Mouse (Mus musculus) frontal cortex, postnatal 14 days (tissue): Measurements from ENCODE around the gene Hoxb4.

Experiments
- DNase-seq, 2 experiments: peaks; one replicate each; pipeline ENCODE4 v3.0.0; 2022; ENCODE audit warnings: low spot score in 2 of 2

Gene Hoxb4

GRCm38 (mm10) chr11:96313806-96314428, 4.2 kb upstream of the Hoxb4 start:
- no peak for DNase-seq

- no peak for DNase-seq
Observed at GRCm38 (mm10) chr11:96314671-96315343, 3.3 kb upstream of the Hoxb4 start.

DNA sequence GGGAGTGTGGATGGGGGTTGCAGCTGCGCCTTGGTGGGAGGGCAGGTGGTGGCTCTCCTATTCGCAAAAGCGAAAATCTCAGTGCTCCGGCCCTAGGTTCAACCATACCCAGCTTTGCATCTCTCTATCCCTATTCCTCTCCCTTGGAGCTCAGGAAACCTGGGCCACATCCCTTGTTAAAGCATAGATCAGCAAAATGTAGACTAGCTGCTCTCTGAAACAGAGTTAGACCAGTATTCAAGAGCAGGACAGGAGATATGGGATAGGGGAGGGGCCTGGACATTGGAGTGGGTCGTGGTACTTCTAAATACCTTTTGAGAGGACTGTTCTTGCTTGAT, 2.8 kb upstream of the Hoxb4 start:
- DNase-seq: no peak

- no peak for DNase-seq
Observed at GRCm38 (mm10) chr11:96316696-96317607, 1.1 kb upstream of the Hoxb4 start.

DNA sequence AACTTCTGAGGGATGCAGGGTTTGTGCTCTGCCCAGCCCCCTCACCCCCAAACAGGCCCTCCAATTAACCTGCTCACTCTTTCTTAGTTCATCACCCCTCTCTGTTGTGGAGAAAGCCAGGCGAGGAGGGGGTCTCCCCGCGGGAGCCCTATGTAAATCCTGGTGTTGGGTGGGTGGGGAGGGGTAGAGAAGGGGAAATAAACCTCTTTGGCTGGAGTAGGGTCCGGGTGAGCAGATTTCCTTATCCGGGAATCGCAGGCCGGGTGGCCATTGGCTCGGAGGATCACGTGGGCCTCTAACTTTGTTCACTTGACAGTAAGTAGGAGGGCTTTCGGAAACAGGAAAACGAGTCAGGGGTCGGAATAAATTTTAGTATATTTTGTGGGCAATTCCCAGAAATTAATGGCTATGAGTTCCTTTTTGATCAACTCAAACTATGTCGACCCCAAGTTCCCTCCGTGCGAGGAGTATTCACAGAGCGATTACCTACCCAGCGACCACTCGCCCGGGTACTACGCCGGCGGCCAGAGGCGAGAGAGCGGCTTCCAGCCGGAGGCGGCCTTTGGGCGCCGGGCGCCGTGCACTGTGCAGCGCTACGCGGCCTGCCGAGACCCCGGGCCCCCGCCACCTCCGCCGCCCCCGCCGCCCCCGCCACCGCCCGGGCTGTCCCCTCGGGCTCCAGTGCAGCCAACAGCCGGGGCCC, 452 bp downstream of the Hoxb4 start:
- DNase-seq: no peak

DNA sequence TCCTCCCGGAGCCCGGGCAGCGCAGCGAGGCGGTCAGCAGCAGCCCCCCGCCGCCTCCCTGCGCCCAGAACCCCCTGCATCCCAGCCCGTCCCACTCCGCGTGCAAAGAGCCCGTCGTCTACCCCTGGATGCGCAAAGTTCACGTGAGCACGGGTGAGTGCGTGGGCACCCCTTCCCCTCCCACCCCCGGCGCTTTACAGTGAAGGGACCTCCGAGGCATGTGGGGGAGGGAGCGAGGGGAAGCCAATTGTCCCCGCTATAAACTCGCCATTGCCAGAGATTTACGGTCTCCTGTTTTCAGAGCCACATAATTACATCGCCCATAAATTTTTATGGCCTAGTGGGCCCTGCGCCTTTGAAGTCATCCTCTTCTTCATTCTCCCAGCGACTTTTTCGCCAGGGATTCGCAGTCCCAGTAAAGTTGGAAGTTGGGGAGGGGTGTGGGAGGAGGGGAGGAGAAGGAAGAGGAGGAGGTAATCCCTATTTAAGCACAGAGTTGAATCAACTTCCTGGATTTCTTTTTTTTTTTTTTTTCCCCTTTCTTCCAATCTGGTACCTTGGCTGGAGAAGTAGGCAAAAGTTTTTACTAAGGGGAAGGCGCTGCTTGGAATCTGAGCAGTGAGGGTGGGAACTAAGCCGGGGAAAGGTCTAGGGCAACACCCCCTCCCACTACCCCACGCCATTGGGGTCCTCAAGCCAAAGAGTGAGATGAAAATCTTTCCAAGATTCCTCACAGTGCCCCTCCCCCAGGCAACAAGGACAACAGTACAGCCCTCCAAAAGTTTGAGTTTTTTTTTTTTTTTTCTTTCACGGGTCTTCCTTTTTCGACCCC, 1.2 kb downstream of the Hoxb4 start:
- no peak for DNase-seq

DNA sequence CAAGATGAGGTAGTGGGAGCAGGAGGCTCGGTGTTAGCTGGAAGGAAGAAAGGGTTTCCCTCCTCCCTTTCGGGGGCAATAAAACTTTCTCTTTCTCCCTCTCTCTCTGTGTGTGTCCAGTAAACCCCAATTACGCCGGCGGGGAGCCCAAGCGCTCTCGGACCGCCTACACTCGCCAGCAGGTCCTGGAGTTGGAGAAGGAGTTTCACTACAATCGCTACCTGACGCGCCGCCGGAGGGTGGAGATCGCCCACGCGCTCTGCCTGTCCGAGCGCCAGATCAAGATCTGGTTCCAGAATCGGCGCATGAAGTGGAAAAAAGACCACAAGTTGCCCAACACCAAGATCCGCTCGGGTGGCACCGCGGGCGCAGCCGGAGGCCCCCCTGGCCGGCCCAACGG, 1.8 kb downstream of the Hoxb4 start:
- DNase-seq: no peak

GRCm38 (mm10) chr11:96320688-96321087, 2.6 kb downstream of the Hoxb4 start:
- no peak for DNase-seq

- DNase-seq: no peak
Observed at GRCm38 (mm10) chr11:96321846-96322245, 3.8 kb downstream of the Hoxb4 start.

GRCm38 (mm10) chr11:96322738-96323137, 4.7 kb downstream of the Hoxb4 start:
- no peak for DNase-seq

GRCm38 (mm10) chr11:96323154-96323553, 5.1 kb downstream of the Hoxb4 start, which contains the start of gene Hoxb3:
Gene Hoxb3 (plus strand): TSS chr11:96323326.
- no peak for DNase-seq

DNA sequence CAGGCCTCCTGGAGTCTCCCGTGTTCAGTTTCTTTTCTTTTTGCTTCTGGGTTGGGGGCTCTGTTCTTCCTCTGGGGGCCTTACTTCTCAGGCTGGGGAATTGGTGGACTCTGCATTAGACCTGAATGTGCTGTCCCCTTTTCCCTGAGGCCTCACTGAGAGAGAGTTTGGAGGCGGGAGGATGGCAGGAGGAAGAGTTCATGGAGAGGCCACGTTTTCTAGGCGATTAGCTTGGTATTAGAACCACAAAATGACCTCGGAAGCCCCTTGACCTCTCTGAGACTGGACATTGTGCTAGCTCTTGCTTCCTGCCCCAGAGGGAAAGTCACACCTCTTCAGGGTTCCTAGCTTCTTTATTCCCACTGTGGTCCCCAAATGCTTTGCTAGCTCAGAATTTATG, 6.1 kb downstream of the Hoxb4 start:
- no peak for DNase-seq

GRCm38 (mm10) chr11:96324965-96325364, 6.9 kb downstream of the Hoxb4 start:
- no peak for DNase-seq

DNA sequence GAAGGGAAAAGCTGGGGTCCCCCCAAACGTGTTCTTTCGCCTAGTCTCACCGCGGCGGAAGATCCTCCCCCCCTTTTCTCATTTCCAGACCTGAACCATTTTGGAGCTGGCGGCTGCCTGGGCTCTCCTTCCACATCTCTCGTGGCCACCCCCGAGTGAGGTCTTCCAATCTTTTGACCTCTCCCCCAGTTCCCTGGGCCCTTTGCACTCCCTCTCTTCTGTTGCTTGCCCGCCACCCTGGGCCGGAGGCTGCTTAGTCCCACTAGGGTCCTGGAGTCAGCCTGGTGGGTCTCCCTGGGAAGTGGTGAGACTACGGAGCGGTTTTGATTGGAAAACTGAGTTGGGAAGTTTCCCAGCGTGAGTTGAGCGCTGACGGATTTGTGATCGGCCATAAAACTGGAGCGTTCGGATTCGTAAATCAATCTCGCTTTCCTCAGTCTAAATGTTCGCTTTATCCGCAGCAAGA, 7.7 kb downstream of the Hoxb4 start:
- DNase-seq: no peak

DNA sequence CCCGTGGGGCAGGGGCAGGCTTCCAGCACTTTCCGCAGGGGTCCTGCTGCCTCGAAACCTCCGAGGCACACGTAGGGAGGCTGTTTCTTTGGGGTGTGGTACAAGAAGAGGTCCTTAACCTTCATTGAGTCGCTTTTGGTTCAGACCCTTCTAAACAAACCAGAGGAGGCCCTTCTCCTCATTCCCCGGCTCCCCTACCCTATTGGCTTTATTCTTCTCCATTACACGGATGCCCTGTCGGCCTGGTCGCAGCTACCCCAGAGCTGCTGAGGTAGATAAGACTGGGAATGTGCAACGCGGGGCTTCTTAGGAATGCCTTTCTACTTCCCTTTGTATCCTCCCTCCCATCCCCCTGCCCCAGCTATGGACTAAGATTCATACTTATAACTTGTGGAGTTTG, 8.6 kb downstream of the Hoxb4 start:
- no peak for DNase-seq

- DNase-seq: no peak
Observed at GRCm38 (mm10) chr11:96327122-96327521, 9.1 kb downstream of the Hoxb4 start.

GRCm38 (mm10) chr11:96327750-96328149, 9.7 kb downstream of the Hoxb4 start:
- no peak for DNase-seq

DNA sequence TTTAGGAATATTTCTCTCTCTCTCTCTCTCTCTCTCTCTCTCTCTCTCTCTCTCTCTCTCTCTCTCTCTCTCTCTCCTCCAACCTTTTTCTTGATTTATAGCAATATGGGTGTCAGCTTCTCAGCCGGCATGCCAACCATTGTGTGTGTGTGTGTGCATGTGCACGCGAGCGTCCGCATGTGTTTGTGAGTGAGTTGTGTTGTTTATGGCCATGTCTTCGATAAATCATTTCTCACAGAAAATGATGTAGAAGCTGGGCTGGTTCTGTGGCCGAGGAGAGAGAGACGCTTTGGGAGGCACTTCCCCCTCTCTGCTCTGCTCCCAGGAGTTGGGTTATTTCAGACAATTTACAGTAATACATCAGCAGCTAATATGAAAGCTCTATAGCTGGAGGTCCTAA, 10.5 kb downstream of the Hoxb4 start:
- no peak for DNase-seq

- DNase-seq: no peak
Observed at GRCm38 (mm10) chr11:96332105-96332504, 14.0 kb downstream of the Hoxb4 start.

GRCm38 (mm10) chr11:96332618-96333032, 14.6 kb downstream of the Hoxb4 start:
- no peak for DNase-seq
